Mouse (Mus musculus) hindbrain, embryonic 15.5 days (tissue): Measurements from ENCODE around the gene Ptger1. TPM values are rescaled to one million over a fixed set of nuclear protein-coding genes. Genes with fewer than 3 reads are reported as not detected.

Experiments
- ATAC-seq: fragments of 200-750 bp; cut with Nextera tagmentation; 2 replicates; pipeline ENCODE4 v1.8.0; 2017; ENCODE audit warnings: low read depth, moderate number of reproducible peaks, moderate TSS enrichment; ENCODE audit not compliant: low FRiP score
- H3K27ac ChIP-seq: fragments of 300-500 bp; sonication (generic); replicated peaks from 2 replicates; pipeline ENCODE4 v1.5.1; 2015; ENCODE audit warnings: mild to moderate bottlenecking, inconsistent platforms
- H3K27me3 ChIP-seq: fragments of 300-500 bp; sonication (generic); 2 replicates; pipeline ENCODE4 v1.6.1; 2015; ENCODE audit warnings: control low read depth, inconsistent platforms
- H3K36me3 ChIP-seq: fragments of 300-500 bp; sonication (generic); 2 replicates; pipeline ENCODE4 v1.6.1; 2015; ENCODE audit warnings: control low read depth, inconsistent platforms
- H3K4me1 ChIP-seq: fragments of 300-500 bp; sonication (generic); replicated peaks from 2 replicates; pipeline ENCODE4 v1.6.1; 2015; ENCODE audit warnings: control low read depth, inconsistent platforms
- H3K4me2 ChIP-seq: fragments of 300-500 bp; sonication (generic); 2 replicates; pipeline ENCODE4 v1.6.1; 2015; ENCODE audit warnings: moderate library complexity, mild to moderate bottlenecking, inconsistent platforms
- H3K4me3 ChIP-seq: fragments of 300-500 bp; sonication (generic); 2 replicates; pipeline ENCODE4 v1.5.1; 2015; ENCODE audit warnings: mild to moderate bottlenecking, inconsistent platforms
- H3K9ac ChIP-seq: fragments of 300-500 bp; sonication (generic); 2 replicates; pipeline ENCODE4 v1.6.1; 2015; ENCODE audit warnings: inconsistent platforms
- H3K9me3 ChIP-seq: fragments of 300-500 bp; sonication (generic); 2 replicates; pipeline ENCODE4 v1.6.1; 2016; ENCODE audit warnings: control low read depth, inconsistent platforms
- WGBS: fragments of 180-500 bp; shearing (Covaris S2); methylation state at CpG from one replicate; pipeline ENCODE4 v1.1.7; 2015; 5-methylcytosine and 5-hydroxymethylcytosine counted together
- polyA plus RNA-seq: library from polyadenylated mRNA; unstranded; fragments of >200 nt; fragmentation: Nextera tagmentation; extraction: Ambion mirVana; gene quantifications from 2 replicates; pipeline ENCODE4 v1.2.1, GENCODE M21; 2015

Ptger1 gene
- polyA plus RNA-seq, 1 experiment from 2014 or later = 1.0 TPM

GRCm38 (mm10) chr8:83639649-83640048 lies 26.8 kb upstream of the Ptger1 start:
- Histone ChIP-seq H3K27ac (no peak overlapping the region), H3K4me1 (no peaks in the 10 kb centered on the region), H3K27me3 (no peaks in the 10 kb centered on the region), H3K4me3 (no peak overlapping the region), H3K36me3 (no peaks in the 10 kb centered on the region), H3K9me3 (no peaks in the 10 kb centered on the region), H3K9ac (no peak overlapping the region), H3K4me2 (no peak overlapping the region)
- WGBS = 78% methylated on average over 5 of the region's 5 CpGs
- ATAC-seq = no peak

GRCm38 (mm10) chr8:83647511-83647910 lies 19.0 kb upstream of the Ptger1 start:
- Histone ChIP-seq H3K27ac (no peak overlapping the region), H3K4me2 (no peak overlapping the region), H3K9me3 (no peaks in the 10 kb centered on the region), H3K4me1 (peaks cover 5% of the 10 kb centered on the region), H3K27me3 (no peaks in the 10 kb centered on the region), H3K36me3 (no peaks in the 10 kb centered on the region), H3K4me3 (no peak overlapping the region), H3K9ac (no peak overlapping the region)
- ATAC-seq = no peak
- 97% methylated on average over 11 of the region's 11 CpGs for WGBS

GRCm38 (mm10) chr8:83648031-83648430 lies 18.4 kb upstream of the Ptger1 start:
- Histone ChIP-seq H3K27me3 (no peaks in the 10 kb centered on the region), H3K9ac (no peak overlapping the region), H3K36me3 (no peaks in the 10 kb centered on the region), H3K27ac (no peak overlapping the region), H3K9me3 (no peaks in the 10 kb centered on the region), H3K4me2 (no peak overlapping the region), H3K4me1 (peaks cover 5% of the 10 kb centered on the region), H3K4me3 (no peak overlapping the region)
- no peak for ATAC-seq
- 92% methylated on average over 4 of the region's 4 CpGs for WGBS

GRCm38 (mm10) chr8:83649699-83650098 lies 16.8 kb upstream of the Ptger1 start:
- no peak overlapping the region for H3K4me2 ChIP-seq
- H3K9ac ChIP-seq = no peak overlapping the region
- no peak overlapping the region for H3K4me3 ChIP-seq
- H3K9me3 ChIP-seq = no peaks in the 10 kb centered on the region
- no peaks in the 10 kb centered on the region for H3K36me3 ChIP-seq
- no peak overlapping the region for H3K27ac ChIP-seq
- 93% methylated on average over 6 of the region's 6 CpGs for WGBS
- no peaks in the 10 kb centered on the region for H3K27me3 ChIP-seq
- H3K4me1 ChIP-seq = peaks cover 19% of the 10 kb centered on the region
- ATAC-seq = no peak

- Histone ChIP-seq H3K9ac (peak within 1 kb of the TSS; percentile 85), H3K27me3 (no peaks in the 10 kb centered on the region), H3K4me1 (peaks cover 20% of the 10 kb centered on the region), H3K4me2 (peak within 1 kb of the TSS; percentile 92), H3K4me3 (peak within 1 kb of the TSS; percentile 93), H3K9me3 (no peaks in the 10 kb centered on the region), H3K36me3 (no peaks in the 10 kb centered on the region), H3K27ac (peak within 1 kb of the TSS; percentile 89)
- 4% methylated on average over 46 of the region's 50 CpGs for WGBS
- ATAC-seq = peak; percentile 95
Observed at GRCm38 (mm10) chr8:83652030-83652743, 14.3 kb upstream of the Ptger1 start, which contains the start of gene Gipc1. Gene Gipc1 (plus strand): TSS chr8:83652677.

GRCm38 (mm10) chr8:83652744-83653661 lies 13.5 kb upstream of the Ptger1 start:
- Histone ChIP-seq H3K4me2 (peak overlapping the region; percentile 92), H3K4me3 (peak overlapping the region; percentile 93), H3K27me3 (no peaks in the 10 kb centered on the region), H3K4me1 (peaks cover 20% of the 10 kb centered on the region), H3K9me3 (no peaks in the 10 kb centered on the region), H3K36me3 (no peaks in the 10 kb centered on the region), H3K27ac (peak overlapping the region; percentile 89), H3K9ac (peak overlapping the region; percentile 85)
- ATAC-seq = peak; percentile 52; the same call in 1 of the 2 replicates
- WGBS = 3% methylated on average over 45 of the region's 46 CpGs

GRCm38 (mm10) chr8:83653662-83654017 lies 12.8 kb upstream of the Ptger1 start:
- Histone ChIP-seq H3K4me2 (peak overlapping the region; percentile 92), H3K9me3 (no peaks in the 10 kb centered on the region), H3K36me3 (no peaks in the 10 kb centered on the region), H3K4me1 (peaks cover 20% of the 10 kb centered on the region), H3K4me3 (peak overlapping the region; percentile 93), H3K9ac (peak overlapping the region; percentile 85), H3K27me3 (no peaks in the 10 kb centered on the region), H3K27ac (peak overlapping the region; percentile 89; the same call in 1 of the 2 replicates)
- ATAC-seq = no peak
- 53% methylated on average over 10 of the region's 10 CpGs for WGBS

GRCm38 (mm10) chr8:83654725-83655124 lies 11.8 kb upstream of the Ptger1 start:
- Histone ChIP-seq H3K36me3 (no peaks in the 10 kb centered on the region), H3K27ac (no peak overlapping the region), H3K4me2 (no peak overlapping the region), H3K27me3 (no peaks in the 10 kb centered on the region), H3K4me1 (peaks cover 20% of the 10 kb centered on the region), H3K4me3 (no peak overlapping the region), H3K9ac (no peak overlapping the region), H3K9me3 (no peaks in the 10 kb centered on the region)
- no peak for ATAC-seq
- 94% methylated on average over 6 of the region's 6 CpGs for WGBS

- ATAC-seq = no peak
- H3K27me3 ChIP-seq = no peaks in the 10 kb centered on the region
- no peak overlapping the region for H3K27ac ChIP-seq
- no peaks in the 10 kb centered on the region for H3K36me3 ChIP-seq
- no peaks in the 10 kb centered on the region for H3K9me3 ChIP-seq
- 94% methylated on average over 9 of the region's 9 CpGs for WGBS
- no peak overlapping the region for H3K4me2 ChIP-seq
- no peak overlapping the region for H3K9ac ChIP-seq
- H3K4me3 ChIP-seq = no peak overlapping the region
- H3K4me1 ChIP-seq = peaks cover 33% of the 10 kb centered on the region
Observed at GRCm38 (mm10) chr8:83656043-83656442, 10.4 kb upstream of the Ptger1 start.

- WGBS = 79% methylated on average over 13 of the region's 13 CpGs
- Histone ChIP-seq H3K27me3 (no peaks in the 10 kb centered on the region), H3K36me3 (no peaks in the 10 kb centered on the region), H3K9ac (no peak overlapping the region), H3K4me1 (peaks cover 36% of the 10 kb centered on the region), H3K9me3 (no peaks in the 10 kb centered on the region), H3K27ac (no peak overlapping the region), H3K4me2 (no peak overlapping the region), H3K4me3 (no peak overlapping the region)
- ATAC-seq = no peak
Observed at GRCm38 (mm10) chr8:83656484-83657246, 9.8 kb upstream of the Ptger1 start.

GRCm38 (mm10) chr8:83660545-83660944 lies 5.9 kb upstream of the Ptger1 start:
- Histone ChIP-seq H3K9me3 (no peaks in the 10 kb centered on the region), H3K36me3 (no peaks in the 10 kb centered on the region), H3K4me1 (peaks cover 36% of the 10 kb centered on the region), H3K9ac (no peak overlapping the region), H3K4me3 (no peak overlapping the region), H3K27ac (0 out of 2 replicates have a peak overlapping the region, but pooled peaks have one; percentile 35), H3K27me3 (no peaks in the 10 kb centered on the region), H3K4me2 (peak overlapping the region; percentile 27; the same call in 1 of the 2 replicates)
- ATAC-seq = peak; percentile 3; the same call in 1 of the 2 replicates
- WGBS = 7% methylated on average over 8 of the region's 8 CpGs
